Mouse (Mus musculus) midbrain, embryonic 15.5 days (tissue): ENCODE data around the gene Cep70. TPM values are rescaled to one million over a fixed set of nuclear protein-coding genes. Genes with fewer than 3 reads are reported as not detected.

Experiments
- ATAC-seq: fragments of 200-750 bp; cut with Nextera tagmentation; replicated peaks from 2 replicates; pipeline ENCODE4 v1.8.0; 2017; ENCODE audit warnings: moderate TSS enrichment
- H3K27ac ChIP-seq: fragments of 300-500 bp; sonication (generic); 2 replicates; pipeline ENCODE4 v1.5.1; 2015; ENCODE audit warnings: mild to moderate bottlenecking, inconsistent platforms
- H3K27me3 ChIP-seq: fragments of 300-500 bp; sonication (generic); replicated peaks from 2 replicates; pipeline ENCODE4 v1.6.1; 2015; ENCODE audit warnings: inconsistent platforms
- H3K36me3 ChIP-seq: fragments of 300-500 bp; sonication (generic); replicated peaks from 2 replicates; pipeline ENCODE4 v1.6.1; 2015; ENCODE audit warnings: inconsistent platforms
- H3K4me1 ChIP-seq: fragments of 300-500 bp; sonication (generic); 2 replicates; pipeline ENCODE4 v1.6.1; 2015; ENCODE audit warnings: inconsistent platforms
- H3K4me2 ChIP-seq: fragments of 300-500 bp; sonication (generic); 2 replicates; pipeline ENCODE4 v1.6.1; 2015; ENCODE audit warnings: inconsistent platforms, mild to moderate bottlenecking, moderate library complexity
- H3K4me3 ChIP-seq: fragments of 300-500 bp; sonication (generic); 2 replicates; pipeline ENCODE4 v1.5.1; 2015; ENCODE audit warnings: mild to moderate bottlenecking, inconsistent platforms
- H3K9ac ChIP-seq: fragments of 300-500 bp; sonication (generic); 2 replicates; pipeline ENCODE4 v1.6.1; 2015; ENCODE audit warnings: mild to moderate bottlenecking, inconsistent platforms
- H3K9me3 ChIP-seq: fragments of 300-500 bp; sonication (generic); 2 replicates; pipeline ENCODE4 v1.6.1; 2016; ENCODE audit warnings: inconsistent platforms
- WGBS: fragments of 180-500 bp; shearing (Covaris S2); methylation state at CpG from one replicate; pipeline ENCODE4 v1.1.7; 2015; ENCODE audit warnings: mixed read lengths; 5-methylcytosine and 5-hydroxymethylcytosine counted together
- polyA plus RNA-seq: library from polyadenylated mRNA; unstranded; fragments of >200 nt; fragmentation: Nextera tagmentation; extraction: Ambion mirVana; gene quantifications from 2 replicates; pipeline ENCODE4 v1.2.1, GENCODE M21; 2015

Cep70 gene
- polyA plus RNA-seq, 1 experiment from 2014 or later: 63.5 TPM

DNA sequence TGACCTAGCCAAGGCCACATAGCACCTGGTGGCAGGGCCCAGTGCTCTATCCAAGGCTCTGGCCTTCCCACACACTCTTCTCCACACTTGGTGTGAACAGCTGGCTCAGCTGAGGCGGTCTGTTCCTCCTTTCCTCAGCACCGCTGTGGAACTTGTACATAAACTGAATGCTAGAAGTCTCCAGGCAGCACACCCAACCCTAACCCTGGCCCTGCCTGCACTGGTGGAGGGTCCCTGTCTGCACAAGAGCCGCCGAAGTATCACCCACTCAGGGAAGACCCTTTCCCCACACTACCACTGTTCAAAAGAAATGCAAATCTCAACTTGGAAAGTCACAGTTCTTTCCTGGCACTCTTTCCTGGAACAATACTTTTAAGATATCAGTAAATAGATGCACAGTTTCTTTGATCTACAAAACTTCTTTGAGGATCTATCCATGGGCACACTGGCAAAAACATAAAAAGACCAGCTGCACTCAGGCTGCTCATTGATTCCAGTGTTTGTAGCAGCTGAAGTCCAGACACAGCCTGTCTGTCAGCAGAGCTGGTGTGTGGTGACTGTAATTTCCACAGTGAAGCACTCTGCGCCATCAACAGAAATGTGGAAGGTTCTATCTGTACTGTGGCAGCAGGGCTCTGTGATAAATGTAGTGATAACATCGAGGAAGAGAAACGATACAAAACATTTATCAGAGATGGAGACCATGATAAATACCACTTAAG, 82.2 kb downstream of the Cep70 start:
- Histone ChIP-seq H3K27me3 (no peaks in the 10 kb centered on the region), H3K4me3 (no peak overlapping the region), H3K4me2 (no peak overlapping the region), H3K9me3 (no peaks in the 10 kb centered on the region), H3K9ac (no peak overlapping the region), H3K4me1 (peaks cover 5% of the 10 kb centered on the region), H3K36me3 (no peaks in the 10 kb centered on the region), H3K27ac (no peak overlapping the region)
- 83% methylated on average over 7 of the region's 7 CpGs for WGBS
- ATAC-seq: no peak; the same call in 1 of the 2 replicates

- WGBS: 87% methylated on average over 4 of the region's 4 CpGs
- H3K36me3 ChIP-seq: no peaks in the 10 kb centered on the region
- ATAC-seq: no peak
- H3K9me3 ChIP-seq: no peaks in the 10 kb centered on the region
- peaks cover 5% of the 10 kb centered on the region for H3K4me1 ChIP-seq
- no peak overlapping the region for H3K9ac ChIP-seq
- H3K4me2 ChIP-seq: no peak overlapping the region
- H3K27me3 ChIP-seq: no peaks in the 10 kb centered on the region
- no peak overlapping the region for H3K27ac ChIP-seq
- H3K4me3 ChIP-seq: no peak overlapping the region
These were observed 82.8 kb downstream of the Cep70 start for GRCm38 (mm10) chr9:99325961-99326360.

DNA sequence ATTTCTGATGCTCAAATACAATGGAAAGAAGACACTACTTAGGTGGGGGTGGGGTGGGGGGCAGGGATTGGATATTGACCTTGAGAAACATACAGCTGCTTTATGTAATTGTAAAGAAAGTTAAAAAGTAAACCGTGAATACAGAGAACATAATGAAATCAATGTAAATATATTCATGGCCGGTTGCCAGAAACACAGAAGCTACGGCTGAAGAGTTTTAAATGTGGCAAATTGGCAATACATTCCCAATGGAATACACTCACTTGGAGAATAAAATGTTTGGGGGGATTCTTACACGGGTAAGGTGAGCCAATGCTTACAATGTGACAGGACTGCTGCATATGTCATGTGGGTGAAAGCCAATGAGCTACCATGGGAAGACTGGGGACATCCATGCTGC, 83.7 kb downstream of the Cep70 start:
- 49% methylated on average over 4 of the region's 4 CpGs for WGBS

GRCm38 (mm10) chr9:99336538-99336937, 93.4 kb downstream of the Cep70 start:
- H3K27ac ChIP-seq: no peak overlapping the region
- H3K9me3 ChIP-seq: no peaks in the 10 kb centered on the region
- no peak for ATAC-seq
- H3K9ac ChIP-seq: no peak overlapping the region
- H3K27me3 ChIP-seq: no peaks in the 10 kb centered on the region
- H3K4me2 ChIP-seq: no peak overlapping the region
- no peaks in the 10 kb centered on the region for H3K36me3 ChIP-seq
- H3K4me1 ChIP-seq: no peaks in the 10 kb centered on the region
- H3K4me3 ChIP-seq: no peak overlapping the region
- WGBS: 89% methylated on average over 4 of the region's 4 CpGs

More for the DNA sequence above, 83.7 kb downstream of the Cep70 start:
- Histone ChIP-seq H3K27me3 (no peaks in the 10 kb centered on the region), H3K36me3 (no peaks in the 10 kb centered on the region), H3K27ac (no peak overlapping the region), H3K4me3 (no peak overlapping the region), H3K9ac (no peak overlapping the region), H3K4me2 (no peak overlapping the region), H3K4me1 (peaks cover 5% of the 10 kb centered on the region), H3K9me3 (no peaks in the 10 kb centered on the region)
- ATAC-seq: no peak

DNA sequence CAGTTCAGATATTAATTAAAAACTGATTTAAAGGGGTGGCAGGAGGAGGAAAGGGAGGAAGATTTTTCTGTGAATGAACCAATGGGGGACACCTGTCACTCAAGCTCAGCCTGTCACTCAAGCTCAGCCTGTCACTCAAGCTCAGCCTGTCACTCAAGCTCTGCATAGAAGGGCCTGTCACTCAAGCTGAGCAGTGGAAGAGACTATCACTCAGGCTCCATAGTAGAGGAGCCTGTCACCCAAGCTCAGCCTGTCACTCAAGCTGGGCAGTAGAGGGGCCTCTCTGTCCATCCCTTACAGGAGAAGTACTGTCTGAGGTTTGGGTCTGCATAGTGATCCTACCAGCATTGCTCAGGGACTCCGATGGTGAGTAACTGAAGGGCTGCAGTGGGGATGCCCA, 95.1 kb downstream of the Cep70 start:
- Histone ChIP-seq H3K9me3 (no peaks in the 10 kb centered on the region), H3K27me3 (no peaks in the 10 kb centered on the region), H3K4me2 (no peak overlapping the region), H3K36me3 (no peaks in the 10 kb centered on the region), H3K4me1 (no peaks in the 10 kb centered on the region), H3K9ac (no peak overlapping the region), H3K4me3 (no peak overlapping the region), H3K27ac (no peak overlapping the region)
- no peak for ATAC-seq
- 100% methylated on average over 1 of the region's 1 CpGs for WGBS

GRCm38 (mm10) chr9:99339182-99339581, 96.0 kb downstream of the Cep70 start:
- Histone ChIP-seq H3K9ac (no peak overlapping the region), H3K4me1 (no peaks in the 10 kb centered on the region), H3K9me3 (no peaks in the 10 kb centered on the region), H3K4me2 (no peak overlapping the region), H3K36me3 (no peaks in the 10 kb centered on the region), H3K27ac (no peak overlapping the region), H3K27me3 (no peaks in the 10 kb centered on the region), H3K4me3 (no peak overlapping the region)
- no peak for ATAC-seq
- 90% methylated on average over 1 of the region's 1 CpGs for WGBS

DNA sequence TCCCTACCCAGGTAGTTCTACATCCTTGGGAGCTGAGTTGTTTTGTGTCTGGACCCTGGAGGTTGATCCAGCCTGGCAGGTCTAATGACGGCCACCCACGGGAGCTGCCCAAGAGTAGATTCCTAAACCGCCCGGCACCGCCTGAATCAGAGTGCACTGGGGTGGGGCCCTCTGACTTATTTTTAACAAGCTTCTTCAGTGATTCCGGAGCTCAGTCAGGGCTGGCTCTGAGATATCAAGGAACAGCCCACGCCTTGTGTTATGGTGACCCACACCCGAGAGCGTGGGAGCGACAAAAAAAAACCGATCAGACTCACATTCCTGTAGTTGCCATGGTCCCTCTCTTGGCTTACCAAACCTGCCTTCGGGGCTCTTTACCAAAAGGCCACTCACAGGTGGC, 97.0 kb downstream of the Cep70 start:
- H3K9me3 ChIP-seq: no peaks in the 10 kb centered on the region
- H3K4me2 ChIP-seq: no peak overlapping the region
- no peaks in the 10 kb centered on the region for H3K27me3 ChIP-seq
- WGBS: 70% methylated on average over 12 of the region's 12 CpGs
- H3K36me3 ChIP-seq: no peaks in the 10 kb centered on the region
- no peak overlapping the region for H3K4me3 ChIP-seq
- no peak for ATAC-seq
- no peak overlapping the region for H3K27ac ChIP-seq
- no peak overlapping the region for H3K9ac ChIP-seq
- peaks cover 2% of the 10 kb centered on the region; the same call in 1 of the 2 replicates for H3K4me1 ChIP-seq

- H3K36me3 ChIP-seq: no peaks in the 10 kb centered on the region
- 79% methylated on average over 3 of the region's 3 CpGs for WGBS
- no peak overlapping the region for H3K27ac ChIP-seq
- H3K4me2 ChIP-seq: no peak overlapping the region
- H3K27me3 ChIP-seq: no peaks in the 10 kb centered on the region
- H3K4me1 ChIP-seq: peaks cover 6% of the 10 kb centered on the region; the same call in 1 of the 2 replicates
- H3K9me3 ChIP-seq: no peaks in the 10 kb centered on the region
- no peak for ATAC-seq
- no peak overlapping the region for H3K4me3 ChIP-seq
- H3K9ac ChIP-seq: no peak overlapping the region
These were observed 98.4 kb downstream of the Cep70 start for GRCm38 (mm10) chr9:99341600-99341999.

DNA sequence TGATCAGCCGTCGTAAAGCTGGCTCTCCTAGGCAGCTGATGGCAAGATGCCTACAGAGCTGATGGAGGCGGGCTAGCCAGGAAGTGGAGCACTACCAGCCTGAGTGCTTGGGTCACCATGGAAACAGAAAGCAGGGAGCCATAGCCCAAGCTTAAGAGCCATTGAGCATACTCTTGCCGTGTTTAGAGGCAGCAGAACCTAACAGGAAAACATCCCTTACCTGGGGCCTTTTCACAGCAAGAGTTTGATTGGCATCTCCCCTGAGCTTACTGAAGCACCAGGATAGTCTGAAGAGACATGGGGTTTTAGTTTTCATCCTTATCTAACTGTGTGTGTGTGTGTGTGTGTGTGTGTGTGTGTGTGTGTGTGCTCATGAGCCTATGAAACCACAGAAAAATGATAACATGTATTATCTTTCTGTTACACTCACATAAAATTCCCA, 102.2 kb downstream of the Cep70 start:
- Histone ChIP-seq H3K36me3 (no peaks in the 10 kb centered on the region), H3K27me3 (no peaks in the 10 kb centered on the region), H3K4me3 (no peak overlapping the region), H3K27ac (no peak overlapping the region), H3K9ac (no peak overlapping the region), H3K4me2 (no peak overlapping the region), H3K9me3 (no peaks in the 10 kb centered on the region), H3K4me1 (peaks cover 6% of the 10 kb centered on the region; the same call in 1 of the 2 replicates)
- peak; percentile 93 for ATAC-seq
- WGBS: 29% methylated on average over 4 of the region's 4 CpGs

Other genes starting within 250 kb of the Cep70 start
- 0.11 and 0.18 TPM in 2 replicates for gene Gm1123, start 207.7 kb upstream of the Cep70 start, polyA plus RNA-seq
- gene Pik3cb, start 102.7 kb upstream of the Cep70 start, polyA plus RNA-seq: 2.3 and 4.4 TPM in 2 replicates
- not detected in 2 replicates for gene Faiml, start 6.1 kb upstream of the Cep70 start, polyA plus RNA-seq
- 0.63 and 0.75 TPM in 2 replicates for gene Esyt3, start 115.2 kb downstream of the Cep70 start, polyA plus RNA-seq
- 64.2 and 64.3 TPM in 2 replicates for gene Mras, start 194.0 kb downstream of the Cep70 start, polyA plus RNA-seq
- 0.30 and 1.1 TPM in 2 replicates for gene Nme9, start 208.1 kb downstream of the Cep70 start, polyA plus RNA-seq